In genomic region chr1:152520798-152521575, GRCm38 (mm10) we compare ENCODE assay signal across 9 mouse cellular contexts.
A peak's percentile ranks its signal among the peaks of the same experiment; 100 is the strongest.
DNase-seq lines count a peak whose midpoint lies in the region; ATAC-seq and TF ChIP-seq lines count a peak whose summit lies in the region.
"Had no signal": no experiment of that assay in that cellular context is flagged by ENCODE, and none has a peak within 500 bp of the region (broad histone marks: within the 10 kb centered on the region; RNA-seq: fewer than 3 reads in every experiment).

No protein-coding gene starts in this region.

- in situ Hi-C loops in ES-E14 (cut with MboI; ENCODE audit: low sequenced_read_pairs in 2 of 2, unreplicated experiment in 2 of 2) = loop anchor here in 1 of 2 experiments (10.0 kb wide), 2 partner anchors 154 to 224 kb away; no protein-coding TSS in a partner anchor

- peaks cover 71% of the 10 kb centered on the region for H3K36me3 ChIP-seq in hindbrain, embryonic 10.5 days
- no peaks in the 10 kb centered on the region for H3K36me3 ChIP-seq in hindbrain, embryonic 16.5 days (ENCODE audit: control insufficient read depth, insufficient read depth, low read length)
- no peaks in the 10 kb centered on the region for H3K36me3 ChIP-seq in ES-E14 (ENCODE audit: control insufficient read depth, insufficient read depth, low read length, poor library complexity, severe bottlenecking)

- no peaks in the 10 kb centered on the region for H3K9me3 ChIP-seq in hindbrain, embryonic 10.5 days
- H3K9me3 ChIP-seq in hindbrain, embryonic 16.5 days (ENCODE audit: control insufficient read depth, low read length) = no peaks in the 10 kb centered on the region
- no peaks in the 10 kb centered on the region for H3K9me3 ChIP-seq in ES-E14 (ENCODE audit: control insufficient read depth, insufficient read depth, low read depth, low read length)
- H3K9me3 ChIP-seq: limb, embryonic 15.5 days had no signal

- peaks cover 4% of the 10 kb centered on the region; the same call in 1 of the 2 replicates for H3K4me1 ChIP-seq in hindbrain, embryonic 10.5 days (replicated peaks)
- no peaks in the 10 kb centered on the region for H3K4me1 ChIP-seq in hindbrain, embryonic 16.5 days (ENCODE audit: control insufficient read depth, insufficient read depth, low read depth, low read length)
- peaks cover 0 to 3% of the 10 kb centered on the region in 2 experiments; a peak in 1 of 4 replicates for H3K4me1 ChIP-seq in ES-E14 (ENCODE audit: control insufficient read depth in 2 of 2, insufficient read depth in 2 of 2, low read length in 2 of 2, poor library complexity in 1 of 2)

- WGBS in hindbrain, embryonic 10.5 days = 76% methylated on average over 16 of the region's 16 CpGs
- 77% methylated on average over 16 of the region's 16 CpGs for WGBS in hindbrain, embryonic 16.5 days

- no peak overlapping the region for H3K9ac ChIP-seq in hindbrain, embryonic 16.5 days (ENCODE audit: low read depth, low read length)
- no peak overlapping the region for H3K9ac ChIP-seq in ES-E14 (ENCODE audit: insufficient read depth, low read depth, low read length, poor library complexity, severe bottlenecking)
- H3K9ac ChIP-seq: limb, embryonic 15.5 days had no signal

- DNase-seq in hindbrain, embryonic 10.5 days (ENCODE audit: low spot score) = peak; percentile 71
- DNase-seq in ES-E14 (ENCODE audit: low read depth, low spot score) = peak; percentile 59
- DNase-seq in cerebellum, postnatal 25 days = peak; percentile 35 to 63
- DNase-seq in layer of hippocampus, adult 9-11 months = peak; percentile 49
- peak; percentile 74 for DNase-seq in testis, postnatal 10 days (ENCODE audit: low spot score)

- H3K4me2 ChIP-seq in hindbrain, embryonic 16.5 days (ENCODE audit: low read length) = no peak overlapping the region
- H3K4me2 ChIP-seq: limb, embryonic 15.5 days had no signal

- ATAC-seq in hindbrain, embryonic 16.5 days = no peak
- peak; percentile 71 for ATAC-seq in granulocyte monocyte progenitor cell, adult 5-6 weeks (replicated peaks; ENCODE audit: poor library complexity, severe bottlenecking)
- peak; percentile 76 for ATAC-seq in megakaryocyte progenitor cell, adult 5-6 weeks (replicated peaks; ENCODE audit: poor library complexity)

- H3K27me3 ChIP-seq in hindbrain, embryonic 10.5 days (ENCODE audit: insufficient read depth, poor library complexity, severe bottlenecking) = no peaks in the 10 kb centered on the region
- H3K27me3 ChIP-seq in hindbrain, embryonic 16.5 days (replicated peaks; ENCODE audit: control insufficient read depth, insufficient read depth, low read length) = no peaks in the 10 kb centered on the region
- H3K27me3 ChIP-seq: limb, embryonic 15.5 days had no signal

- no peak overlapping the region for H3K27ac ChIP-seq in hindbrain, embryonic 10.5 days
- H3K27ac ChIP-seq in hindbrain, embryonic 16.5 days (ENCODE audit: low read depth, low read length) = no peak overlapping the region
- H3K27ac ChIP-seq in ES-E14 (ENCODE audit: insufficient read depth, low read depth, low read length, poor library complexity, severe bottlenecking) = no peak overlapping the region
- H3K27ac ChIP-seq: limb, embryonic 15.5 days had no signal

- H3K4me3 ChIP-seq in hindbrain, embryonic 10.5 days = no peak overlapping the region
- H3K4me3 ChIP-seq in hindbrain, embryonic 16.5 days (ENCODE audit: low read length) = no peak overlapping the region
- H3K4me3 ChIP-seq in ES-E14 (ENCODE audit: insufficient read depth in 1 of 2, low read depth in 1 of 2, low read length in 2 of 2, poor library complexity in 1 of 2, severe bottlenecking in 1 of 2) = no peak overlapping the region
- H3K4me3 ChIP-seq: limb, embryonic 15.5 days had no signal

TF ChIP-seq in ES-E14, 5 proteins besides CTCF, POLR2A, EP300 and RAD21:
- no peak for TF ChIP-seq ZNF384 (IDR thresholded peaks at IDR 0.05; ENCODE audit: low read depth, low read length)
- TF ChIP-seq ZC3H11A (IDR thresholded peaks at IDR 0.05; ENCODE audit: borderline replicate concordance, low read depth, low read length) = no peak; the same call in 1 of the 2 replicates
- TF ChIP-seq HCFC1 (IDR thresholded peaks at IDR 0.05; ENCODE audit: borderline replicate concordance, insufficient read depth, low read length) = no peak
- no peak for TF ChIP-seq CHD2 (IDR thresholded peaks at IDR 0.05; ENCODE audit: low read depth, low read length)
- no peak for TF ChIP-seq MAFK (IDR thresholded peaks at IDR 0.05; ENCODE audit: insufficient read depth, low read depth, low read length)
